Mouse (Mus musculus) bone marrow, adult 2 months (tissue): ENCODE measurements around the gene Asxl2.

Source experiments
- CTCF ChIP-seq: fragments of 200-500 bp; IDR thresholded peaks from 2 replicates; pipeline ENCODE4 v1.5.1; 2011; ENCODE audit warnings: low read length, control low read depth; ENCODE audit not compliant: control insufficient read depth, insufficient read depth
- POLR2A ChIP-seq: fragments of 200-500 bp; IDR thresholded peaks from 2 replicates; pipeline ENCODE4 v1.6.1; 2011; ENCODE audit warnings: low read depth, mild to moderate bottlenecking, control low read depth, low read length, borderline replicate concordance; ENCODE audit not compliant: control insufficient read depth

DNA sequence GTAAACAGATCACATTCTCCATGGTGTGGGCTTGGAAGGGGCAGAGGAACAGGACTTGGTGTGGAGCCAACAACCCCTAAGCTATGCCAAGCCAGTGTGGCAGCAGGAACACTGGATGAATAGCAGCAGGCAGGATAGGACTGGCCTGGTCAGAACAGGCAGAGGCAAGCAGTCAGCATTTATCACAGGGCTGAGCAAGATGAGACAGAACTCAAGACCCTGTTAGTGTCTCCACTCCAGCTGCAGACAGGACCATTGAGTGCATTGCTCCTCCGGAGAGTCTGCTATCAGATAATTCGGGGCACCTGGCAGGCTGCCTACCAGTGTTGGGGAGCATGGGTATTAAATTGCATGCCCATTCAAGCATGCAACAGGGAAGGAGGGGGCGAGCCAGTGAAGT is 111.0 kb downstream of the Asxl2 start:
- TF ChIP-seq POLR2A (no peak), CTCF (no peak)
